Mouse (Mus musculus): ENCODE data around the gene Trim62.

DNA sequence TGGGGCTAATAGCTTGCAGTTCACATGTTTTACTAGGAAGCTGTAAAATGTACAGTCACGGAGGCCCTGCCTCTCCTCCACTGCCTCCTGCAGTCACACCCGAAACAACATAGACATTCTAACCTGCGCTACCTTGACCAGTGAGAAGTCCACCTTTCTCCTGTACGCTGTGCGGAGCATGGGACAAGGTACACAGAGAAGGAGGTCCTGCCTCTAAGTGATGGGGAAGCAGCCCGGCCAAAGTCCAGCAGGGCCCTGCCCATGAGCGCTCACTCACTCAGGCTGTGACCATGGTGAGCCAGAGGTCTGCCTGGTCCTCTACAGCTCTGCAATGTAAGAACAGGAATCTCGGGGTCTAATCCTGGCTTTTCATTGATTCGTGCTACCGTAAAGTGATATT is 28.7 kb downstream of the Trim62 start:
- TF ChIP-seq CTCF (IDR thresholded peaks at IDR 0.05; ENCODE audit: extremely low read depth, insufficient read depth, low read length), result no peak
- TF ChIP-seq POLR2A (IDR thresholded peaks at IDR 0.05; ENCODE audit: extremely low read depth, insufficient read depth, low read length), result no peak
